Mouse (Mus musculus) left cerebral cortex, postnatal 10 days (tissue): ENCODE measurements around the gene Dop1a. TPM values are rescaled to one million over a fixed set of nuclear protein-coding genes. Genes with fewer than 3 reads are reported as not detected.

Experiments
- DNase-seq, 2 experiments: peaks; one replicate each; pipeline ENCODE4 v3.0.0; 2021 to 2022; ENCODE audit warnings: low spot score in 2 of 2, mixed read lengths in 1 of 2; ENCODE audit errors: extremely low spot score in 1 of 2
- intact Hi-C: fragments of 180-260 bp; cut with DNase I; formaldehyde crosslinking; loops from one replicate; pipeline ENCODE4 v1.15.1; 2025
- total RNA-seq, 2 experiments: library from RNA; stranded (reverse); gene quantifications; 2 replicates each; pipeline ENCODE4 v1.2.3; 2021

Gene Dop1a
- total RNA-seq, 2 experiments from 2014 or later, result 53.4 to 55.1 TPM

GRCm38 (mm10) chr9:86482236-86482635, 15.3 kb downstream of the Dop1a start:
- no peak for DNase-seq

GRCm38 (mm10) chr9:86491740-86492139, 24.8 kb downstream of the Dop1a start:
- no peak for DNase-seq
- intact Hi-C loops, result no loop called here

More at GRCm38 (mm10) chr9:86482236-86482635, 15.3 kb downstream of the Dop1a start:
- intact Hi-C loops, result no loop called here

GRCm38 (mm10) chr9:86496261-86496660, 29.3 kb downstream of the Dop1a start:
- DNase-seq, result no peak
- intact Hi-C loops, result loop anchor here (5.0 kb wide), 1 partner anchor 61 kb away; no protein-coding TSS in a partner anchor

- intact Hi-C loops, result loop anchor here (5.0 kb wide), 1 partner anchor 58 kb away; no protein-coding TSS in a partner anchor
- DNase-seq, result no peak
Measured at GRCm38 (mm10) chr9:86499083-86499482, 32.1 kb downstream of the Dop1a start.

- intact Hi-C loops, result no loop called here
- no peak for DNase-seq
Measured at GRCm38 (mm10) chr9:86507437-86507836, 40.5 kb downstream of the Dop1a start.

GRCm38 (mm10) chr9:86513733-86514132, 46.8 kb downstream of the Dop1a start:
- intact Hi-C loops, result no loop called here
- no peak for DNase-seq

GRCm38 (mm10) chr9:86514390-86514789, 47.4 kb downstream of the Dop1a start:
- intact Hi-C loops, result no loop called here
- DNase-seq, result no peak

GRCm38 (mm10) chr9:86514798-86515197, 47.8 kb downstream of the Dop1a start:
- intact Hi-C loops, result no loop called here

GRCm38 (mm10) chr9:86522335-86522734, 55.4 kb downstream of the Dop1a start:
- DNase-seq, result no peak
- intact Hi-C loops, result loop anchor here (10.0 kb wide), 1 partner anchor 252 kb away; no protein-coding TSS in a partner anchor

More at GRCm38 (mm10) chr9:86514798-86515197, 47.8 kb downstream of the Dop1a start:
- DNase-seq, result no peak

GRCm38 (mm10) chr9:86525600-86525999, 58.6 kb downstream of the Dop1a start:
- no peak for DNase-seq
- intact Hi-C loops, result loop anchor here (10.0 kb wide), 1 partner anchor 249 kb away; no protein-coding TSS in a partner anchor

- DNase-seq, result no peak
- intact Hi-C loops, result no loop called here
Measured at GRCm38 (mm10) chr9:86534071-86534470, 67.1 kb downstream of the Dop1a start.

- intact Hi-C loops, result no loop called here
- DNase-seq, result no peak
Measured at GRCm38 (mm10) chr9:86543451-86543850, 76.5 kb downstream of the Dop1a start.

- intact Hi-C loops, result no loop called here
- DNase-seq, result no peak
Measured at GRCm38 (mm10) chr9:86544559-86544958, 77.6 kb downstream of the Dop1a start.

GRCm38 (mm10) chr9:86549637-86550162, 82.7 kb downstream of the Dop1a start:
- no peak for DNase-seq
- intact Hi-C loops, result loop anchor here (10.0 kb wide), 1 partner anchor 825 kb away; no protein-coding TSS in a partner anchor

- intact Hi-C loops, result loop anchor here (10.0 kb wide), 1 partner anchor 826 kb away; no protein-coding TSS in a partner anchor
- no peak for DNase-seq
Measured at GRCm38 (mm10) chr9:86550717-86551116, 83.8 kb downstream of the Dop1a start.

- intact Hi-C loops, result loop anchor here (10.0 kb wide), 1 partner anchor 829 kb away; no protein-coding TSS in a partner anchor
Measured at GRCm38 (mm10) chr9:86553886-86554285, 86.9 kb downstream of the Dop1a start.

GRCm38 (mm10) chr9:86554641-86555040, 87.7 kb downstream of the Dop1a start:
- intact Hi-C loops, result loop anchor here (5.0 to 10.0 kb wide), 2 partner anchors 57 to 830 kb away; no protein-coding TSS in a partner anchor
- no peak for DNase-seq

More at GRCm38 (mm10) chr9:86553886-86554285, 86.9 kb downstream of the Dop1a start:
- no peak for DNase-seq

- intact Hi-C loops, result no loop called here
- DNase-seq, result no peak
Measured at GRCm38 (mm10) chr9:86560543-86560942, 93.6 kb downstream of the Dop1a start.

GRCm38 (mm10) chr9:86569314-86569910, 102.5 kb downstream of the Dop1a start:
- no peak for DNase-seq
- intact Hi-C loops, result no loop called here

- DNase-seq, result no peak
- intact Hi-C loops, result loop anchor here (5.0 kb wide), 1 partner anchor 823 kb away; the partner anchor contains the start of gene Ibtk
Measured at GRCm38 (mm10) chr9:86570261-86570890, 103.4 kb downstream of the Dop1a start.
